Mouse (Mus musculus): ENCODE measurements around the gene D630036H23Rik. TPM values are rescaled to one million over a fixed set of nuclear protein-coding genes. Genes with fewer than 3 reads are reported as not detected.

The D630036H23Rik gene
- total RNA-seq, 1 experiment from 2014 or later = not detected

Other genes with a start within 250 kb of the D630036H23Rik start
- 21.5 to 27.7 TPM (median 27.3 TPM) in 3 replicates for gene Ankmy2, start 225.1 kb downstream of the D630036H23Rik start, total RNA-seq (2017)
- gene Bzw2, start 224.1 kb downstream of the D630036H23Rik start, total RNA-seq (2017) = 22.1 to 32.7 TPM (median 24.8 TPM) in 3 replicates
- gene Lrrc72, start 128.8 kb downstream of the D630036H23Rik start, total RNA-seq (2017) = not detected in 3 replicates
- gene Sostdc1, start 68.0 kb downstream of the D630036H23Rik start, total RNA-seq (2017) = not detected in 3 replicates
- 0.78 to 0.96 TPM in 2 of 3 replicates, not detected in the other for gene Ispd, start 731 bp downstream of the D630036H23Rik start, total RNA-seq (2017)

Data from monocyte, adult 5-6 weeks (primary cell).